ENCODE assay signal across 13 mouse cellular contexts in genomic region chr12:72304985-72305384, GRCm38 (mm10).
DNase-seq lines count a peak whose midpoint lies in the region; ATAC-seq and TF ChIP-seq lines count a peak whose summit lies in the region.
"Had no signal": no experiment of that assay in that cellular context is flagged by ENCODE, and none has a peak within 500 bp of the region (broad histone marks: within the 10 kb centered on the region; RNA-seq: fewer than 3 reads in every experiment).

No protein-coding gene starts in this region.

- no peaks in the 10 kb centered on the region for H3K4me1 ChIP-seq in embryonic facial prominence, embryonic 15.5 days
- H3K4me1 ChIP-seq in midbrain, embryonic 10.5 days, result peaks cover 34% of the 10 kb centered on the region

- H3K9me3 ChIP-seq in embryonic facial prominence, embryonic 15.5 days (replicated peaks), result no peaks in the 10 kb centered on the region
- H3K9me3 ChIP-seq in midbrain, embryonic 10.5 days (replicated peaks), result peaks cover 10% of the 10 kb centered on the region; the same call in 1 of the 2 replicates

- H3K27me3 ChIP-seq in embryonic facial prominence, embryonic 15.5 days, result no peaks in the 10 kb centered on the region
- no peaks in the 10 kb centered on the region for H3K27me3 ChIP-seq in midbrain, embryonic 10.5 days (ENCODE audit: low read depth, poor library complexity, severe bottlenecking)

- H3K9ac ChIP-seq in embryonic facial prominence, embryonic 15.5 days, result no peak overlapping the region

- intact Hi-C loops in left cerebral cortex, postnatal 4 days (cut with DNase I), result no loop called here
- intact Hi-C loops in left cerebral cortex, adult 2 months (cut with DNase I), result no loop called here

- peak; percentile 78 for DNase-seq in left cerebral cortex, postnatal 4 days
- DNase-seq in left cerebral cortex, adult 2 months (ENCODE audit: extremely low spot score in 1 of 2, low spot score in 2 of 2), result no peak
- DNase-seq in midbrain, embryonic 10.5 days (ENCODE audit: low spot score), result peak; percentile 46
- DNase-seq in spleen, postnatal 4 days (ENCODE audit: low spot score in 2 of 2), result no peak
- DNase-seq in urinary bladder, postnatal 4 days (ENCODE audit: low spot score in 2 of 2), result no peak
- DNase-seq in thymus, postnatal 25 days, result no peak
- DNase-seq: gastrocnemius, adult 2 months had no signal

- ATAC-seq in embryonic facial prominence, embryonic 15.5 days (ENCODE audit: insufficient number of reproducible peaks, low FRiP score, low TSS enrichment, low read depth), result 0 out of 2 replicates have a peak, but pooled peaks have one; percentile 51
- ATAC-seq in activated CD4-positive, CD25-positive, alpha-beta regulatory T cell, adult 4 months, result no peak
- ATAC-seq: CD4-positive, CD25-positive, alpha-beta regulatory T cell, adult 4 months had no signal

- no peak overlapping the region for H3K27ac ChIP-seq in left cerebral cortex, adult 2 months
- no peak overlapping the region for H3K27ac ChIP-seq in embryonic facial prominence, embryonic 15.5 days (replicated peaks)
- no peak overlapping the region for H3K27ac ChIP-seq in midbrain, embryonic 10.5 days (replicated peaks)
- H3K27ac ChIP-seq: gastrocnemius, adult 2 months; macrophage; stomach, postnatal 0 days had no signal

- no peak overlapping the region for H3K4me3 ChIP-seq in left cerebral cortex, adult 2 months
- no peak overlapping the region for H3K4me3 ChIP-seq in embryonic facial prominence, embryonic 15.5 days (replicated peaks)
- no peak overlapping the region for H3K4me3 ChIP-seq in midbrain, embryonic 10.5 days
- H3K4me3 ChIP-seq: gastrocnemius, adult 2 months had no signal

- H3K36me3 ChIP-seq in embryonic facial prominence, embryonic 15.5 days, result no peaks in the 10 kb centered on the region
- H3K36me3 ChIP-seq in midbrain, embryonic 10.5 days, result peaks cover 10% of the 10 kb centered on the region

- TF ChIP-seq CTCF in left cerebral cortex, adult 2 months (IDR thresholded peaks at IDR 0.05), result no peak

- H3K4me2 ChIP-seq in embryonic facial prominence, embryonic 15.5 days (replicated peaks), result no peak overlapping the region
- H3K4me2 ChIP-seq: liver, embryonic 11.5 days had no signal

- 47% methylated on average over 5 of the region's 5 CpGs for WGBS in embryonic facial prominence, embryonic 15.5 days
- WGBS in midbrain, embryonic 10.5 days, result 46% methylated on average over 5 of the region's 5 CpGs

Comparison
In these comparisons a context has a peak if more than half of its experiments do, and no peak if none do; other contexts are left out.
1. DNase-seq: peak in left cerebral cortex, postnatal 4 days (single experiment) and midbrain, embryonic 10.5 days (single experiment); none in left cerebral cortex, adult 2 months (0 of 2), spleen, postnatal 4 days (0 of 2), urinary bladder, postnatal 4 days (0 of 2) and thymus, postnatal 25 days (single experiment).